Mouse (Mus musculus): ENCODE measurements around the gene Eif5. TPM values are rescaled to one million over a fixed set of nuclear protein-coding genes. Genes with fewer than 3 reads are reported as not detected.

The Eif5 gene
- polyA plus RNA-seq, 1 experiment from 2014 or later: 418 TPM

GRCm38 (mm10) chr12:111517901-111518300 lies 19.9 kb upstream of the Eif5 start:
- no peak overlapping the region for H3K27ac ChIP-seq (ENCODE audit: low read length)
- WGBS: 31% methylated on average over 4 of the region's 4 CpGs
- ATAC-seq (ENCODE audit: low read depth): no peak

GRCm38 (mm10) chr12:111518391-111518790 lies 19.4 kb upstream of the Eif5 start:
- Histone ChIP-seq H3K4me3 (ENCODE audit: low read length) (no peak overlapping the region), H3K9me3 (ENCODE audit: control insufficient read depth, low read length) (no peaks in the 10 kb centered on the region), H3K27me3 (ENCODE audit: control insufficient read depth, insufficient read depth, low read depth, low read length) (no peaks in the 10 kb centered on the region), H3K9ac (ENCODE audit: low read length) (no peak overlapping the region), H3K4me1 (replicated peaks; ENCODE audit: control insufficient read depth, insufficient read depth, low read length) (no peaks in the 10 kb centered on the region), H3K36me3 (ENCODE audit: control insufficient read depth, insufficient read depth, low read length) (no peaks in the 10 kb centered on the region), H3K27ac (ENCODE audit: low read length) (no peak overlapping the region), H3K4me2 (ENCODE audit: low read depth, low read length) (no peak overlapping the region)
- no peak for ATAC-seq (ENCODE audit: low read depth)
- 71% methylated on average over 9 of the region's 9 CpGs for WGBS

More at GRCm38 (mm10) chr12:111517901-111518300, 19.9 kb upstream of the Eif5 start:
- H3K27me3 ChIP-seq (ENCODE audit: control insufficient read depth, insufficient read depth, low read depth, low read length): no peaks in the 10 kb centered on the region
- H3K9ac ChIP-seq (ENCODE audit: low read length): no peak overlapping the region
- H3K36me3 ChIP-seq (ENCODE audit: control insufficient read depth, insufficient read depth, low read length): no peaks in the 10 kb centered on the region
- H3K4me1 ChIP-seq (replicated peaks; ENCODE audit: control insufficient read depth, insufficient read depth, low read length): no peaks in the 10 kb centered on the region
- H3K4me2 ChIP-seq (ENCODE audit: low read depth, low read length): no peak overlapping the region
- no peak overlapping the region for H3K4me3 ChIP-seq (ENCODE audit: low read length)
- H3K9me3 ChIP-seq (ENCODE audit: control insufficient read depth, low read length): no peaks in the 10 kb centered on the region

- no peaks in the 10 kb centered on the region for H3K9me3 ChIP-seq (ENCODE audit: control insufficient read depth, low read length)
- H3K36me3 ChIP-seq (ENCODE audit: control insufficient read depth, insufficient read depth, low read length): no peaks in the 10 kb centered on the region
- H3K4me1 ChIP-seq (replicated peaks; ENCODE audit: control insufficient read depth, insufficient read depth, low read length): no peaks in the 10 kb centered on the region
- H3K27ac ChIP-seq (ENCODE audit: low read length): no peak overlapping the region
- ATAC-seq (ENCODE audit: low read depth): no peak
- H3K9ac ChIP-seq (ENCODE audit: low read length): no peak overlapping the region
- H3K4me3 ChIP-seq (ENCODE audit: low read length): no peak overlapping the region
- no peaks in the 10 kb centered on the region for H3K27me3 ChIP-seq (ENCODE audit: control insufficient read depth, insufficient read depth, low read depth, low read length)
- 47% methylated on average over 5 of the region's 5 CpGs for WGBS
- no peak overlapping the region for H3K4me2 ChIP-seq (ENCODE audit: low read depth, low read length)
Measured at GRCm38 (mm10) chr12:111519821-111520220, 18.0 kb upstream of the Eif5 start.

- Histone ChIP-seq H3K4me1 (replicated peaks; ENCODE audit: control insufficient read depth, insufficient read depth, low read length) (no peaks in the 10 kb centered on the region), H3K4me3 (ENCODE audit: low read length) (no peak overlapping the region), H3K9ac (ENCODE audit: low read length) (no peak overlapping the region), H3K9me3 (ENCODE audit: control insufficient read depth, low read length) (no peaks in the 10 kb centered on the region), H3K27me3 (ENCODE audit: control insufficient read depth, insufficient read depth, low read depth, low read length) (no peaks in the 10 kb centered on the region), H3K4me2 (ENCODE audit: low read depth, low read length) (no peak overlapping the region), H3K27ac (ENCODE audit: low read length) (no peak overlapping the region), H3K36me3 (ENCODE audit: control insufficient read depth, insufficient read depth, low read length) (no peaks in the 10 kb centered on the region)
- WGBS: 82% methylated on average over 2 of the region's 2 CpGs
- no peak for ATAC-seq (ENCODE audit: low read depth)
Measured at GRCm38 (mm10) chr12:111520994-111521393, 16.8 kb upstream of the Eif5 start.

- Histone ChIP-seq H3K9ac (ENCODE audit: low read length) (no peak overlapping the region), H3K9me3 (ENCODE audit: control insufficient read depth, low read length) (no peaks in the 10 kb centered on the region), H3K4me3 (ENCODE audit: low read length) (no peak overlapping the region), H3K27me3 (ENCODE audit: control insufficient read depth, insufficient read depth, low read depth, low read length) (no peaks in the 10 kb centered on the region), H3K4me1 (replicated peaks; ENCODE audit: control insufficient read depth, insufficient read depth, low read length) (no peaks in the 10 kb centered on the region), H3K36me3 (ENCODE audit: control insufficient read depth, insufficient read depth, low read length) (no peaks in the 10 kb centered on the region), H3K4me2 (ENCODE audit: low read depth, low read length) (no peak overlapping the region), H3K27ac (ENCODE audit: low read length) (no peak overlapping the region)
- ATAC-seq (ENCODE audit: low read depth): no peak
- 62% methylated on average over 1 of the region's 1 CpGs for WGBS
Measured at GRCm38 (mm10) chr12:111524469-111524868, 13.3 kb upstream of the Eif5 start.

GRCm38 (mm10) chr12:111524883-111525282 lies 12.9 kb upstream of the Eif5 start:
- Histone ChIP-seq H3K27ac (ENCODE audit: low read length) (no peak overlapping the region), H3K27me3 (ENCODE audit: control insufficient read depth, insufficient read depth, low read depth, low read length) (no peaks in the 10 kb centered on the region), H3K36me3 (ENCODE audit: control insufficient read depth, insufficient read depth, low read length) (no peaks in the 10 kb centered on the region), H3K9me3 (ENCODE audit: control insufficient read depth, low read length) (no peaks in the 10 kb centered on the region), H3K4me2 (ENCODE audit: low read depth, low read length) (no peak overlapping the region), H3K4me1 (replicated peaks; ENCODE audit: control insufficient read depth, insufficient read depth, low read length) (no peaks in the 10 kb centered on the region), H3K4me3 (ENCODE audit: low read length) (no peak overlapping the region), H3K9ac (ENCODE audit: low read length) (no peak overlapping the region)
- 71% methylated on average over 3 of the region's 3 CpGs for WGBS
- ATAC-seq (ENCODE audit: low read depth): no peak

- ATAC-seq (ENCODE audit: low read depth): no peak
- H3K9ac ChIP-seq (ENCODE audit: low read length): peak overlapping the region; percentile 32; the same call in 1 of the 2 replicates
- no peak overlapping the region for H3K4me3 ChIP-seq (ENCODE audit: low read length)
- H3K4me2 ChIP-seq (ENCODE audit: low read depth, low read length): no peak overlapping the region
- H3K36me3 ChIP-seq (ENCODE audit: control insufficient read depth, insufficient read depth, low read length): no peaks in the 10 kb centered on the region
- 52% methylated on average over 8 of the region's 8 CpGs for WGBS
- no peaks in the 10 kb centered on the region for H3K9me3 ChIP-seq (ENCODE audit: control insufficient read depth, low read length)
- H3K27ac ChIP-seq (ENCODE audit: low read length): no peak overlapping the region
- H3K27me3 ChIP-seq (ENCODE audit: control insufficient read depth, insufficient read depth, low read depth, low read length): no peaks in the 10 kb centered on the region
- no peaks in the 10 kb centered on the region for H3K4me1 ChIP-seq (replicated peaks; ENCODE audit: control insufficient read depth, insufficient read depth, low read length)
Measured at GRCm38 (mm10) chr12:111527643-111528281, 10.1 kb upstream of the Eif5 start.

GRCm38 (mm10) chr12:111529192-111529591 lies 8.6 kb upstream of the Eif5 start:
- 13% methylated on average over 8 of the region's 8 CpGs for WGBS
- no peaks in the 10 kb centered on the region for H3K4me1 ChIP-seq (replicated peaks; ENCODE audit: control insufficient read depth, insufficient read depth, low read length)
- no peak overlapping the region for H3K4me2 ChIP-seq (ENCODE audit: low read depth, low read length)
- ATAC-seq (ENCODE audit: low read depth): no peak
- H3K9ac ChIP-seq (ENCODE audit: low read length): no peak overlapping the region
- H3K27ac ChIP-seq (ENCODE audit: low read length): no peak overlapping the region
- H3K36me3 ChIP-seq (ENCODE audit: control insufficient read depth, insufficient read depth, low read length): no peaks in the 10 kb centered on the region
- no peak overlapping the region for H3K4me3 ChIP-seq (ENCODE audit: low read length)
- no peaks in the 10 kb centered on the region for H3K27me3 ChIP-seq (ENCODE audit: control insufficient read depth, insufficient read depth, low read depth, low read length)
- H3K9me3 ChIP-seq (ENCODE audit: control insufficient read depth, low read length): no peaks in the 10 kb centered on the region

GRCm38 (mm10) chr12:111533096-111533794 lies 4.6 kb upstream of the Eif5 start:
- H3K4me2 ChIP-seq (ENCODE audit: low read depth, low read length): no peak overlapping the region
- H3K27ac ChIP-seq (ENCODE audit: low read length): no peak overlapping the region
- H3K4me3 ChIP-seq (ENCODE audit: low read length): no peak overlapping the region
- no peak overlapping the region for H3K9ac ChIP-seq (ENCODE audit: low read length)
- ATAC-seq (ENCODE audit: low read depth): no peak
- H3K9me3 ChIP-seq (ENCODE audit: control insufficient read depth, low read length): no peaks in the 10 kb centered on the region
- WGBS: 49% methylated on average over 11 of the region's 11 CpGs
- no peaks in the 10 kb centered on the region for H3K36me3 ChIP-seq (ENCODE audit: control insufficient read depth, insufficient read depth, low read length)
- peaks cover 8% of the 10 kb centered on the region for H3K4me1 ChIP-seq (replicated peaks; ENCODE audit: control insufficient read depth, insufficient read depth, low read length)
- H3K27me3 ChIP-seq (ENCODE audit: control insufficient read depth, insufficient read depth, low read depth, low read length): no peaks in the 10 kb centered on the region

Data from lung, embryonic 16.5 days (tissue).